Mouse (Mus musculus) kidney, postnatal 10 days (tissue): ENCODE results near the gene Rpl29.

ENCODE experiments used
- DNase-seq: peaks from one replicate; pipeline ENCODE4 v3.0.0; 2021; ENCODE audit warnings: mixed read lengths

The Rpl29 gene

GRCm38 (mm10) chr9:106429221-106430014, at the start of gene Rpl29:
Gene Rpl29, plus strand, starts transcription at chr9:106429454.
- peak; percentile 97 for DNase-seq

- DNase-seq, result no peak
Observed at GRCm38 (mm10) chr9:106386181-106386864, 42.9 kb upstream of the Rpl29 start.

- no peak for DNase-seq
Observed at GRCm38 (mm10) chr9:106392828-106393527, 36.3 kb upstream of the Rpl29 start.

- no peak for DNase-seq
Observed at GRCm38 (mm10) chr9:106393548-106393947, 35.7 kb upstream of the Rpl29 start.

- peak; percentile 58 for DNase-seq
Observed at GRCm38 (mm10) chr9:106394649-106395602, 34.3 kb upstream of the Rpl29 start.

- no peak for DNase-seq
Observed at GRCm38 (mm10) chr9:106397733-106398132, 31.5 kb upstream of the Rpl29 start.

- no peak for DNase-seq
Observed at GRCm38 (mm10) chr9:106398667-106399311, 30.5 kb upstream of the Rpl29 start.

GRCm38 (mm10) chr9:106399808-106400207, 29.4 kb upstream of the Rpl29 start:
- no peak for DNase-seq

GRCm38 (mm10) chr9:106402149-106402548, 27.1 kb upstream of the Rpl29 start:
- DNase-seq, result no peak

- no peak for DNase-seq
Observed at GRCm38 (mm10) chr9:106402607-106403375, 26.5 kb upstream of the Rpl29 start.

- peak; percentile 62 for DNase-seq
Observed at GRCm38 (mm10) chr9:106405275-106405674, 24.0 kb upstream of the Rpl29 start.

GRCm38 (mm10) chr9:106406443-106407078, 22.7 kb upstream of the Rpl29 start:
- DNase-seq, result peak; percentile 70

GRCm38 (mm10) chr9:106409096-106409495, 20.2 kb upstream of the Rpl29 start:
- no peak for DNase-seq

- no peak for DNase-seq
Observed at GRCm38 (mm10) chr9:106410086-106410650, 19.1 kb upstream of the Rpl29 start.

- DNase-seq, result no peak
Observed at GRCm38 (mm10) chr9:106411091-106411594, 18.1 kb upstream of the Rpl29 start.

- DNase-seq, result no peak
Observed at GRCm38 (mm10) chr9:106411729-106412128, 17.5 kb upstream of the Rpl29 start.

GRCm38 (mm10) chr9:106412210-106412609, 17.0 kb upstream of the Rpl29 start:
- DNase-seq, result no peak

GRCm38 (mm10) chr9:106413606-106414005, 15.6 kb upstream of the Rpl29 start:
- no peak for DNase-seq

GRCm38 (mm10) chr9:106416826-106417225, 12.4 kb upstream of the Rpl29 start:
- DNase-seq, result no peak
